Mouse (Mus musculus) lung, embryonic 15.5 days (tissue): ENCODE results near the gene Mast2. TPM values are rescaled to one million over a fixed set of nuclear protein-coding genes. Genes with fewer than 3 reads are reported as not detected.
A peak's percentile ranks its signal among the peaks of the same experiment; 100 is the strongest.

Experiments
- ATAC-seq: fragments of 200-750 bp; cut with Nextera tagmentation; 2 replicates; pipeline ENCODE4 v1.8.0; 2017; ENCODE audit warnings: moderate number of reproducible peaks, borderline replicate concordance; ENCODE audit not compliant: low FRiP score, low TSS enrichment; ENCODE audit errors: extremely low read depth
- H3K27ac ChIP-seq: fragments of 300-500 bp; sonication (generic); 2 replicates; pipeline ENCODE4 v1.5.1; 2015; ENCODE audit warnings: moderate library complexity, mild to moderate bottlenecking, inconsistent platforms
- H3K27me3 ChIP-seq: fragments of 300-500 bp; sonication (generic); 2 replicates; pipeline ENCODE4 v1.6.1; 2015; ENCODE audit warnings: inconsistent platforms
- H3K36me3 ChIP-seq: fragments of 300-500 bp; sonication (generic); 2 replicates; pipeline ENCODE4 v1.6.1; 2015; ENCODE audit warnings: inconsistent platforms
- H3K4me1 ChIP-seq: fragments of 300-500 bp; sonication (generic); 2 replicates; pipeline ENCODE4 v1.6.1; 2015; ENCODE audit warnings: inconsistent platforms
- H3K4me2 ChIP-seq: fragments of 300-500 bp; sonication (generic); 2 replicates; pipeline ENCODE4 v1.6.1; 2015; ENCODE audit warnings: inconsistent platforms, mild to moderate bottlenecking, moderate library complexity
- H3K4me3 ChIP-seq: fragments of 300-500 bp; sonication (generic); 2 replicates; pipeline ENCODE4 v1.5.1; 2015; ENCODE audit warnings: mild to moderate bottlenecking, inconsistent platforms
- H3K9ac ChIP-seq: fragments of 300-500 bp; sonication (generic); 2 replicates; pipeline ENCODE4 v1.6.1; 2015; ENCODE audit warnings: inconsistent platforms
- H3K9me3 ChIP-seq: fragments of 300-500 bp; sonication (generic); 2 replicates; pipeline ENCODE4 v1.6.1; 2016; ENCODE audit warnings: inconsistent platforms
- WGBS: fragments of 180-500 bp; shearing (Covaris S2); methylation state at CpG from one replicate; pipeline ENCODE4 v1.1.7; 2015; 5-methylcytosine and 5-hydroxymethylcytosine counted together
- polyA plus RNA-seq: library from polyadenylated mRNA; unstranded; fragments of >200 nt; fragmentation: Nextera tagmentation; extraction: Ambion mirVana; gene quantifications from 2 replicates; pipeline ENCODE4 v1.2.1, GENCODE M21; 2015

The Mast2 gene
- polyA plus RNA-seq, 1 experiment from 2014 or later: 14.8 TPM

GRCm38 (mm10) chr4:116406668-116407067 lies 57.3 kb downstream of the Mast2 start:
- WGBS: 79% methylated on average over 2 of the region's 2 CpGs
- Histone ChIP-seq H3K27me3 (no peaks in the 10 kb centered on the region), H3K27ac (no peak overlapping the region), H3K4me2 (no peak overlapping the region), H3K4me1 (0 out of 2 replicates have a peak, but pooled peaks cover 10% of the 10 kb centered on the region), H3K36me3 (no peaks in the 10 kb centered on the region), H3K9me3 (no peaks in the 10 kb centered on the region), H3K4me3 (no peak overlapping the region), H3K9ac (no peak overlapping the region)
- ATAC-seq: no peak

GRCm38 (mm10) chr4:116405955-116406351 lies 58.0 kb downstream of the Mast2 start:
- Histone ChIP-seq H3K4me1 (0 out of 2 replicates have a peak, but pooled peaks cover 7% of the 10 kb centered on the region), H3K9ac (no peak overlapping the region), H3K27me3 (no peaks in the 10 kb centered on the region), H3K9me3 (no peaks in the 10 kb centered on the region), H3K4me2 (peak overlapping the region; percentile 33), H3K4me3 (no peak overlapping the region), H3K36me3 (no peaks in the 10 kb centered on the region), H3K27ac (no peak overlapping the region)
- no peak for ATAC-seq
- 34% methylated on average over 8 of the region's 8 CpGs for WGBS

DNA sequence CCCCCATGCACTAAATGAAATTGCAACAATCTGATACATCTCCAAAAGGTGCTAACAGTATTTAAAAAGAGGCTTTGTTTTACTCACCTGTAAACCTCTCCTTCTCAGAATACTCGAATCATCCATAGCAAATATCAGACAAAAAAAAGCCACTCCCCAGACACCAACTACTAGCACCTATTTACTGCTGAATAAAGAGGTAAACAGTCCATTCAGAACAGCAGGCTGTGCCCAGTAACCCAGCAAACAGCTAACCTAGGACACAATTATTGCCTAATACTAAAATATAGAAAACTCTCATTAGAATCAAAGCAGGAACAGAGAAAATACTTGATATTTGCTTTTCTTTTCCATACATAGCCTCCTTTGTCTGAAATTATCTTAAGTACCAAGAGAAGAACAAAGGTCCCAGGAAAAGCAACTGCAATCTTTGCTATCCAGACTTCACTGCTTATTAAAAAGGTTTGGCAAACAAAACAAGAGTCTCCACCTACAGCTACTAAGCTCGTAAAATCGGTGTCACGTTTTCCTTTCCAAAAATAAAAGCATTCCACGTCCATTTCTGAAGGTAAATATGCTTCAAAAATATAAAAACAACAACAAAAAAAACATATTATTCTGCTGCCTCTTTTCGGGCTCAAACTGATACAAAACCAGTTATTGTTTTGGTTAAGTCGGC lies 58.6 kb downstream of the Mast2 start:
- no peak overlapping the region for H3K9ac ChIP-seq
- ATAC-seq: no peak
- no peak overlapping the region for H3K27ac ChIP-seq
- WGBS: 39% methylated on average over 7 of the region's 7 CpGs
- H3K4me1 ChIP-seq: 0 out of 2 replicates have a peak, but pooled peaks cover 7% of the 10 kb centered on the region
- H3K4me3 ChIP-seq: no peak overlapping the region
- H3K4me2 ChIP-seq: peak overlapping the region; percentile 33
- no peaks in the 10 kb centered on the region for H3K27me3 ChIP-seq
- H3K9me3 ChIP-seq: no peaks in the 10 kb centered on the region
- H3K36me3 ChIP-seq: no peaks in the 10 kb centered on the region

DNA sequence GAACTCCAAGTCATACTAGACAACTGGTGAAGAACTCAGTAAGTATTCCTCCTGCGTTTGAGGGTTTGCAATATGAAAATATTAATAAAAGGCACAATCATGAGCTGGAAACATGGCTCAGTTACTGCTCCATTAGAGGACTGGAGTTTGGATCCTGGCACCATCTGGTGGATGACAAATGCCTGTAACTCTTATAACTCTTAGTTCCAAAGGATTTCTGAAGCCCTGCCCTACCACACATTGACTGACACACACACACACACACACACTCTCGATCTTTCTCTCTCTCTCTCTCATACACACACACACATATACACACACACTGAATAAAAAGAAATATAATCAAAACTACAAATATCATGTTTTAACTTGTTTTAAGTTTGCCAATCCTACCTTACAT lies 60.1 kb downstream of the Mast2 start:
- WGBS: 81% methylated on average over 2 of the region's 2 CpGs
- no peak for ATAC-seq

DNA sequence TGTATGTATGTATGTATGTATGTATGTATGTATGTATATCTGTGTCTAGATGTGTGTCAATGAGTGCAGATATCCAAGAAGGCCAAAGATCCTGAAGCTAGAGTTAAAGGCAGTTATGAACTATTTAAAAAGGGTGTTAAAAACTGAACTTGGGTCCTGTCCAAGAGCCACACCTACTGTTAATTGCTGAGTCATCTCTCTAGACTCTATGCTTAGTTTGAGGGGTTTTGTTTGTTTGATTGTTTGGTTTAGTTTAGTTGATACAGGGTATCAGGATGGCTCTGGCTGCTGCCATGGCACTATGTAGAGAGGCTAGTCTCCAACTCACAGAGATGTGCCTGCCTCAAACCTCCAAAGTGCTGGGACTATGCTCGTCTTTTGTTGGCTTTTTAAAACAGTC lies 61.3 kb downstream of the Mast2 start:
- Histone ChIP-seq H3K9me3 (no peaks in the 10 kb centered on the region), H3K27ac (no peak overlapping the region), H3K9ac (no peak overlapping the region), H3K27me3 (no peaks in the 10 kb centered on the region), H3K4me3 (no peak overlapping the region), H3K4me2 (no peak overlapping the region), H3K36me3 (no peaks in the 10 kb centered on the region), H3K4me1 (0 out of 2 replicates have a peak, but pooled peaks cover 7% of the 10 kb centered on the region)
- WGBS: 83% methylated on average over 1 of the region's 1 CpGs
- no peak for ATAC-seq

More for the DNA sequence above, 60.1 kb downstream of the Mast2 start:
- Histone ChIP-seq H3K4me2 (no peak overlapping the region), H3K27ac (no peak overlapping the region), H3K27me3 (no peaks in the 10 kb centered on the region), H3K36me3 (no peaks in the 10 kb centered on the region), H3K9me3 (no peaks in the 10 kb centered on the region), H3K4me3 (no peak overlapping the region), H3K9ac (no peak overlapping the region), H3K4me1 (0 out of 2 replicates have a peak, but pooled peaks cover 7% of the 10 kb centered on the region)

- H3K4me2 ChIP-seq: no peak overlapping the region
- no peak overlapping the region for H3K27ac ChIP-seq
- H3K9ac ChIP-seq: no peak overlapping the region
- no peaks in the 10 kb centered on the region for H3K9me3 ChIP-seq
- no peaks in the 10 kb centered on the region for H3K27me3 ChIP-seq
- H3K4me1 ChIP-seq: no peaks in the 10 kb centered on the region
- H3K36me3 ChIP-seq: no peaks in the 10 kb centered on the region
- 17% methylated on average over 1 of the region's 1 CpGs for WGBS
- H3K4me3 ChIP-seq: no peak overlapping the region
- ATAC-seq: no peak
Measured at GRCm38 (mm10) chr4:116398051-116398450, 65.9 kb downstream of the Mast2 start.

DNA sequence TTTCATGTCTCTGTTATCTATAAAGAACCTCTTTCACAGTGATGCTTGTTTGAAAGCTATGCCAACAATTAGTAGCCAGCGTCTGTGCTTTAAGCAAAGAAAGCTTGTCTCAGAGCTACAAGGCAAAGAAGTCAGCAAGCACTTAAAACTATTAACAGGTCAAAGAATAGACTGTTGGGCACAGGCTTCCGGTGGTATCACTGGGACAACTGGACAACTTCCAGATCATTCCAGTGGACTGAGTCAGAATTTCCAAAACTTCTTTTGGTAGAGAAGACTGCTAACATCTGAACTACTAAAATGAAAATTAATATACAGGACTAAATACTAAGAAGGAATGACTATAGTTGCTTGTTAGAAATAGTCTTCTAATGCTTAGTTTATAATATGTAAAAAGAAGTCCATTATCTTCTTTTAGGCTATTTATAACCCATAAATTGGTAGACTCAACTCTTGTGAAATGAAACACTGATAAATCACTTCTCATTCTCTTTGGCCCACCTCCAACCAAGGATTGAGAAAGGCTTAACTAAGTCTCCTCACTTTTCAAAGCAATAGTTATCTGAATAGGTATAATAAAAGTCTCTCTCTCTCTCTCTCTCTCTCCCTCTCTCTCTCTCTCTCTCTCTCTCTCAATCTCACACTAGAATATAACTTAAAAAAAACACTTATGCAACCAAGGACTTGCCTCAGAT lies 85.9 kb downstream of the Mast2 start:
- 33% methylated on average over 2 of the region's 2 CpGs for WGBS
- ATAC-seq: no peak

GRCm38 (mm10) chr4:116371676-116372075 lies 92.3 kb downstream of the Mast2 start:
- H3K9ac ChIP-seq: no peak overlapping the region
- H3K9me3 ChIP-seq: no peaks in the 10 kb centered on the region
- H3K36me3 ChIP-seq: no peaks in the 10 kb centered on the region
- H3K4me1 ChIP-seq: 0 out of 2 replicates have a peak, but pooled peaks cover 3% of the 10 kb centered on the region
- no peak overlapping the region for H3K4me2 ChIP-seq
- ATAC-seq: no peak
- no peaks in the 10 kb centered on the region for H3K27me3 ChIP-seq
- 58% methylated on average over 1 of the region's 1 CpGs for WGBS
- H3K4me3 ChIP-seq: no peak overlapping the region
- H3K27ac ChIP-seq: no peak overlapping the region

More for the DNA sequence above, 85.9 kb downstream of the Mast2 start:
- Histone ChIP-seq H3K27me3 (no peaks in the 10 kb centered on the region), H3K9ac (no peak overlapping the region), H3K9me3 (no peaks in the 10 kb centered on the region), H3K4me3 (no peak overlapping the region), H3K4me2 (no peak overlapping the region), H3K27ac (no peak overlapping the region), H3K36me3 (no peaks in the 10 kb centered on the region), H3K4me1 (no peaks in the 10 kb centered on the region)

DNA sequence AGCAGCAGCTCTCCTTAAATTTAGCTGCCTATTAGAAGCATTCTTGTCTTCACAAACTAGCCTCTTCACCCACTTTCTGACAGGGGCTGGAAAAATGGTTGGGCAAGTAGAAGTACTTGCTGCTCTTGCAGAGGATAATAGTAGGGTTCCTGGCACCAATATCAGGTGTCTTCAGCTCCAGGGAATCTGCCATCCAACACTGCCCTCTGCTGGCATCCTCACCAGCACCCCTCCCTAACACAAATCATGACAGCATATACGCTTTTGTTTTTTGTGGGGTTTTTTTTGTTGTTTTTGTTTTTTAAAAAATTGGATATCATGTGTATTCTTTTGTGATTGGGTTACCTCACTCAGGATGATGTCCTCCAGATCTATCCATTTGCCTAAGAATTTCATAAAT lies 105.9 kb downstream of the Mast2 start:
- WGBS: 95% methylated on average over 1 of the region's 1 CpGs

DNA sequence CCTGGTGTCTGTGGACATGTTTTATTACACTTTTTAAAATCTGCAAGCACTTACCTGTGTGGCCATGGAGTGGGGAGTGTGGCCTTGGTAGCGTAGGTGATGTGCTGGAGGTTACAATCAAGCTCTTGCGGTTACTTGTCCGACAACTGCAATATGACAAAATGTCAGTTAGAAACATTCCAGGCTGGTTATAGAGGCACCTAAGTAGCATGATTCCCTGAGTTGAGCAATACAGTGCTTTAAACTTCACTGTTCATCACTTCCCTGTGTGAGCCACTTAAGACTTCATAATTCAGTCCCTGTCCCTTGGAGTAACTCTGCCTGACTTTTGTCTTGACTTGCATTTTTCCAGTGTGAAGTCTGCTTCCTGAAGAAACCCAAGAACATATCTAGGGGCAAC lies 111.1 kb downstream of the Mast2 start:
- no peak overlapping the region for H3K4me2 ChIP-seq
- no peaks in the 10 kb centered on the region for H3K36me3 ChIP-seq
- H3K27me3 ChIP-seq: no peaks in the 10 kb centered on the region
- H3K9me3 ChIP-seq: no peaks in the 10 kb centered on the region
- no peak overlapping the region for H3K4me3 ChIP-seq
- no peaks in the 10 kb centered on the region for H3K4me1 ChIP-seq
- no peak overlapping the region for H3K9ac ChIP-seq
- ATAC-seq: no peak
- H3K27ac ChIP-seq: no peak overlapping the region
- WGBS: 91% methylated on average over 3 of the region's 3 CpGs

More for the DNA sequence above, 105.9 kb downstream of the Mast2 start:
- no peaks in the 10 kb centered on the region for H3K4me1 ChIP-seq
- no peak overlapping the region for H3K27ac ChIP-seq
- no peaks in the 10 kb centered on the region for H3K9me3 ChIP-seq
- H3K4me2 ChIP-seq: no peak overlapping the region
- no peak overlapping the region for H3K9ac ChIP-seq
- no peaks in the 10 kb centered on the region for H3K36me3 ChIP-seq
- no peaks in the 10 kb centered on the region for H3K27me3 ChIP-seq
- ATAC-seq: no peak
- H3K4me3 ChIP-seq: no peak overlapping the region

- no peak overlapping the region for H3K27ac ChIP-seq
- H3K9me3 ChIP-seq: no peaks in the 10 kb centered on the region
- H3K9ac ChIP-seq: no peak overlapping the region
- WGBS: 63% methylated on average over 3 of the region's 3 CpGs
- no peaks in the 10 kb centered on the region for H3K36me3 ChIP-seq
- no peak overlapping the region for H3K4me2 ChIP-seq
- no peak overlapping the region for H3K4me3 ChIP-seq
- H3K27me3 ChIP-seq: no peaks in the 10 kb centered on the region
- no peak for ATAC-seq
- no peaks in the 10 kb centered on the region for H3K4me1 ChIP-seq
Measured at GRCm38 (mm10) chr4:116352496-116352895, 111.5 kb downstream of the Mast2 start.

DNA sequence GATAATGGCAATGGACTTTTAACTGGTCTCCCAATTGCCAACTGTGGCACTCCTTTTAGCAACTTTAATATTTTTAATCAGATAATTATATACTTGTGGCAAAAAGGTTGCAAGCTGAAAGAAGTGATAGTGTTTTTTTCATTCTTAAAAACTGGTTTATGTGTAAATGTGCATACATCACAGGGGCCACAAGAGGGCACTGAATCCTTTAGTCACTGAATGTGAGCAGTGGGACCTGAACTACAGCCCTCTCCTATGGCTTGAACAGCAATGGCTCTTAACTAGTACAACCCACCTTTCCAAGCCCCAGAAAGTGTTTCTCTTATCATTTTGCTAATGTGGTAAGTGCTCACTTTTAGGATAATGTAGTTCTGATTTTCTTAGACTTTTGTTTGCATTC lies 121.9 kb downstream of the Mast2 start:
- Histone ChIP-seq H3K27ac (no peak overlapping the region), H3K4me2 (no peak overlapping the region), H3K9ac (no peak overlapping the region), H3K4me1 (no peaks in the 10 kb centered on the region), H3K9me3 (no peaks in the 10 kb centered on the region), H3K4me3 (no peak overlapping the region), H3K27me3 (no peaks in the 10 kb centered on the region), H3K36me3 (no peaks in the 10 kb centered on the region)
- no peak for ATAC-seq
